Mouse (Mus musculus) gastrocnemius, postnatal 25 days (tissue): ENCODE data around the gene Camk2b. TPM values are rescaled to one million over a fixed set of nuclear protein-coding genes. Genes with fewer than 3 reads are reported as not detected.
"Not testable (repeated sequence)": the region's sequence is repeated elsewhere in the genome, so short reads cannot be mapped to it uniquely, and the experiment has no call there.

Experiments
- DNase-seq: peaks from one replicate; pipeline ENCODE4 v3.0.0; 2022
- total RNA-seq, 2 experiments: library from RNA; stranded (reverse); gene quantifications; 1 replicate in 1 of 2; 2 replicates in 1 of 2; pipeline ENCODE4 v1.2.3; 2021

Gene Camk2b
- total RNA-seq, 2 experiments from 2014 or later = 115 to 121 TPM

GRCm38 (mm10) chr11:6015011-6015431 lies 51.1 kb downstream of the Camk2b start:
- DNase-seq = peak; percentile 72

GRCm38 (mm10) chr11:6013359-6013758 lies 52.8 kb downstream of the Camk2b start:
- DNase-seq = no peak

GRCm38 (mm10) chr11:6011879-6012278 lies 54.3 kb downstream of the Camk2b start:
- no peak for DNase-seq

- DNase-seq = not testable (repeated sequence)
These were observed 55.2 kb downstream of the Camk2b start for GRCm38 (mm10) chr11:6010751-6011482.

GRCm38 (mm10) chr11:6007779-6008128 lies 58.4 kb downstream of the Camk2b start:
- not testable (repeated sequence) for DNase-seq

- DNase-seq = not testable (repeated sequence)
These were observed 59.0 kb downstream of the Camk2b start for GRCm38 (mm10) chr11:6007010-6007778.

- DNase-seq = not testable (repeated sequence)
These were observed 59.7 kb downstream of the Camk2b start for GRCm38 (mm10) chr11:6006351-6007009.

GRCm38 (mm10) chr11:6005374-6006043 lies 60.7 kb downstream of the Camk2b start:
- DNase-seq = not testable (repeated sequence)

- peak; percentile 42 for DNase-seq
These were observed 63.0 kb downstream of the Camk2b start for GRCm38 (mm10) chr11:6003046-6003639.

GRCm38 (mm10) chr11:6001981-6002649 lies 64.0 kb downstream of the Camk2b start:
- no peak for DNase-seq

- no peak for DNase-seq
These were observed 65.0 kb downstream of the Camk2b start for GRCm38 (mm10) chr11:6000961-6001682.

- peak; percentile 91 for DNase-seq
These were observed 66.1 kb downstream of the Camk2b start for GRCm38 (mm10) chr11:5999832-6000771.

- no peak for DNase-seq
These were observed 67.7 kb downstream of the Camk2b start for GRCm38 (mm10) chr11:5998472-5998871.

- peak; percentile 68 for DNase-seq
These were observed 70.2 kb downstream of the Camk2b start for GRCm38 (mm10) chr11:5995989-5996388.

GRCm38 (mm10) chr11:5994880-5995279 lies 71.3 kb downstream of the Camk2b start:
- no peak for DNase-seq

- no peak for DNase-seq
These were observed 72.0 kb downstream of the Camk2b start for GRCm38 (mm10) chr11:5994212-5994611.

- no peak for DNase-seq
These were observed 75.3 kb downstream of the Camk2b start for GRCm38 (mm10) chr11:5990910-5991309.

- no peak for DNase-seq
These were observed 76.1 kb downstream of the Camk2b start for GRCm38 (mm10) chr11:5989954-5990593.

GRCm38 (mm10) chr11:5988126-5988525 lies 78.0 kb downstream of the Camk2b start:
- no peak for DNase-seq
